Mouse (Mus musculus) kidney, postnatal 0 days (tissue): ENCODE data around the gene Ikbke. TPM values are rescaled to one million over a fixed set of nuclear protein-coding genes. Genes with fewer than 3 reads are reported as not detected.

Experiments used
- ATAC-seq: fragments of 200-750 bp; cut with Nextera tagmentation; replicated peaks from 2 replicates; pipeline ENCODE4 v1.8.0; 2017; ENCODE audit warnings: low read depth, moderate number of reproducible peaks, moderate TSS enrichment, moderate library complexity; ENCODE audit not compliant: low FRiP score
- DNase-seq: peaks from one replicate; pipeline ENCODE4 v3.0.0-alpha.2; 2016; ENCODE audit warnings: low spot score
- H3K27ac ChIP-seq: fragments of 300-500 bp; sonication (generic); 2 replicates; pipeline ENCODE4 v1.5.1; 2014; ENCODE audit warnings: mild to moderate bottlenecking
- H3K27me3 ChIP-seq: fragments of 300-500 bp; sonication (generic); 2 replicates; pipeline ENCODE4 v1.6.1; 2014; ENCODE audit warnings: low read length, mixed read lengths; ENCODE audit not compliant: insufficient read depth
- H3K36me3 ChIP-seq: fragments of 300-500 bp; sonication (generic); 2 replicates; pipeline ENCODE4 v1.6.1; 2014; ENCODE audit warnings: low read length, mixed read lengths; ENCODE audit not compliant: insufficient read depth
- H3K4me1 ChIP-seq: fragments of 300-500 bp; sonication (generic); replicated peaks from 2 replicates; pipeline ENCODE4 v1.6.1; 2014; ENCODE audit warnings: antibody characterized with exemption, low read length, mixed read lengths; ENCODE audit not compliant: insufficient read depth
- H3K4me2 ChIP-seq: fragments of 300-500 bp; sonication (generic); 2 replicates; pipeline ENCODE4 v1.6.1; 2014; ENCODE audit warnings: mild to moderate bottlenecking, low read length, moderate library complexity, mixed read lengths
- H3K4me3 ChIP-seq: fragments of 300-500 bp; sonication (generic); replicated peaks from 2 replicates; pipeline ENCODE4 v1.5.1; 2014; ENCODE audit warnings: low read depth, low read length
- H3K9ac ChIP-seq: fragments of 300-500 bp; sonication (generic); 2 replicates; pipeline ENCODE4 v1.6.1; 2014; ENCODE audit warnings: low read depth, low read length
- H3K9me3 ChIP-seq: fragments of 300-500 bp; sonication (generic); replicated peaks from 2 replicates; pipeline ENCODE4 v1.6.1; 2016; ENCODE audit warnings: low read length, inconsistent platforms, mixed read lengths
- CTCF ChIP-seq: IDR thresholded peaks from 2 replicates; pipeline ENCODE4 v1.5.1; 2016; ENCODE audit warnings: antibody characterized with exemption, low read depth, mild to moderate bottlenecking, moderate library complexity
- whole genome bisulfite sequencing: fragments of 180-500 bp; shearing (Covaris S2); extraction: QIAGEN DNeasy Blood & Tissue Kit; methylation state at CpG from one replicate; pipeline ENCODE4 v1.1.7; 2014; 5-methylcytosine and 5-hydroxymethylcytosine counted together
- polyA plus RNA-seq: library from polyadenylated mRNA; unstranded; fragments of >200 nt; fragmentation: Nextera tagmentation; extraction: Ambion mirVana; gene quantifications from 2 replicates; pipeline ENCODE4 v1.2.1, GENCODE M21; 2015

Gene Ikbke
- polyA plus RNA-seq, 1 experiment from 2014 or later = 3.0 TPM

GRCm38 (mm10) chr1:131207531-131207930 lies 71.9 kb downstream of the Ikbke start:
- Histone ChIP-seq H3K9me3 (no peaks in the 10 kb centered on the region), H3K4me2 (no peak overlapping the region), H3K4me1 (no peaks in the 10 kb centered on the region), H3K27me3 (no peaks in the 10 kb centered on the region), H3K9ac (no peak overlapping the region), H3K4me3 (no peak overlapping the region), H3K27ac (no peak overlapping the region), H3K36me3 (no peaks in the 10 kb centered on the region)
- 4% methylated on average over 5 of the region's 5 CpGs for WGBS
- DNase-seq (peak; percentile 82), ATAC-seq (no peak; the same call in 1 of the 2 replicates)
- peak; percentile 84 for TF ChIP-seq CTCF

- no peaks in the 10 kb centered on the region for H3K36me3 ChIP-seq
- H3K27me3 ChIP-seq = no peaks in the 10 kb centered on the region
- H3K9me3 ChIP-seq = no peaks in the 10 kb centered on the region
- H3K27ac ChIP-seq = no peak overlapping the region
- no peak for DNase-seq
- no peak overlapping the region for H3K4me2 ChIP-seq
- no peak for ATAC-seq
- no peaks in the 10 kb centered on the region for H3K4me1 ChIP-seq
- H3K4me3 ChIP-seq = no peak overlapping the region
- TF ChIP-seq CTCF = no peak
- H3K9ac ChIP-seq = no peak overlapping the region
- 81% methylated on average over 5 of the region's 5 CpGs for WGBS
Observed at GRCm38 (mm10) chr1:131206342-131206741, 73.1 kb downstream of the Ikbke start.

GRCm38 (mm10) chr1:131204461-131204860 lies 74.9 kb downstream of the Ikbke start:
- DNase-seq (no peak), ATAC-seq (no peak)
- 67% methylated on average over 8 of the region's 8 CpGs for WGBS
- no peak overlapping the region for H3K9ac ChIP-seq
- H3K4me2 ChIP-seq = no peak overlapping the region
- H3K4me3 ChIP-seq = no peak overlapping the region
- H3K4me1 ChIP-seq = no peaks in the 10 kb centered on the region; the same call in 1 of the 2 replicates
- no peak for TF ChIP-seq CTCF
- H3K36me3 ChIP-seq = no peaks in the 10 kb centered on the region
- no peak overlapping the region for H3K27ac ChIP-seq
- H3K9me3 ChIP-seq = no peaks in the 10 kb centered on the region
- H3K27me3 ChIP-seq = no peaks in the 10 kb centered on the region

Other genes with a start within 250 kb of the Ikbke start
- 50.1 and 55.9 TPM in 2 replicates for gene Mapkapk2, start 181.8 kb downstream of the Ikbke start, polyA plus RNA-seq
- 5.2 and 5.8 TPM in 2 replicates for gene Dyrk3, start 141.3 kb downstream of the Ikbke start, polyA plus RNA-seq
- 49.1 and 53.0 TPM in 2 replicates for gene Eif2d, start 126.4 kb downstream of the Ikbke start, polyA plus RNA-seq
- gene Rassf5, start 34.3 kb downstream of the Ikbke start, polyA plus RNA-seq = 3.4 and 3.8 TPM in 2 replicates
- gene Srgap2, start 247.7 kb upstream of the Ikbke start, polyA plus RNA-seq = 6.9 and 8.3 TPM in 2 replicates
- gene Fam72a, start 248.3 kb upstream of the Ikbke start, polyA plus RNA-seq = 1.7 and 1.8 TPM in 2 replicates